Mouse (Mus musculus): ENCODE measurements around the gene Lyrm9.

Lyrm9 gene

DNA sequence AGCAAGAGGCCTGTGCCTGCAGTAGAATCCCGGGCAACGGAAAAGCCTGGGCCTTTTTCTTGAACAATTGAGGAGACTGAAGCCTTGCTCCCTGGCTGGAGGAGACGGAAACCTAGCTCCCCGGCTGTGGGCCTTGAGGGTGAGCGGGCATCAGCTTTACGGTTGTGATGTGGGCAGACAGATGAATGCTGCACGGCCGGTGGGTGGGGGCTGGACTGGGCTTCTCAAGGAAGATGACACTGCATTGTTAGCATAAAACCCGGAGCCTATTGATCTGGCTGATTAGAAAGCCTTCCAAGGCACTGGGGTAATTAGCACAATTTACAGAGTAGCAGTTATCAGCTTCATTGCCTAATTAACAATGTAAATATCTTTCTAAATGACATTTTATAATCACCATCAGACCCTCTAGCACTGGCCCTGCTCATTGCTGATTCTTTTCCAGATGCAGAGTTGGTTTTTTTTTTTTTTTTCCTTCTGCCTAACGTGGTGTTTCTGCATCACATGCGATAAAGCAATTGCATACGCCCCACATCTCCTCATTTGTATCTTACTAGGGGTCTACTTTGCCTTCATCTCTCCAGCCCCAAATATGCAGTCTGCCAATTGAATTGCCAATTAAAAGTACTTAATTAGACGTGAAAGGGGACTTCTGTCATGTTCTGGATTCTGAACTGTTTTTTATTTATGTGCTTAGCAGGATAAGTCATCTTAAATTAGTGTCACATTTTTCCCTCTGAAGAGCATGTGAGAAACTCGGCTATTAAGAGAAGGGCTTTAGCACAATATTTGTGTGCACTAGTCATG, 10.2 kb upstream of the Lyrm9 start:
- no peak for DNase-seq

DNA sequence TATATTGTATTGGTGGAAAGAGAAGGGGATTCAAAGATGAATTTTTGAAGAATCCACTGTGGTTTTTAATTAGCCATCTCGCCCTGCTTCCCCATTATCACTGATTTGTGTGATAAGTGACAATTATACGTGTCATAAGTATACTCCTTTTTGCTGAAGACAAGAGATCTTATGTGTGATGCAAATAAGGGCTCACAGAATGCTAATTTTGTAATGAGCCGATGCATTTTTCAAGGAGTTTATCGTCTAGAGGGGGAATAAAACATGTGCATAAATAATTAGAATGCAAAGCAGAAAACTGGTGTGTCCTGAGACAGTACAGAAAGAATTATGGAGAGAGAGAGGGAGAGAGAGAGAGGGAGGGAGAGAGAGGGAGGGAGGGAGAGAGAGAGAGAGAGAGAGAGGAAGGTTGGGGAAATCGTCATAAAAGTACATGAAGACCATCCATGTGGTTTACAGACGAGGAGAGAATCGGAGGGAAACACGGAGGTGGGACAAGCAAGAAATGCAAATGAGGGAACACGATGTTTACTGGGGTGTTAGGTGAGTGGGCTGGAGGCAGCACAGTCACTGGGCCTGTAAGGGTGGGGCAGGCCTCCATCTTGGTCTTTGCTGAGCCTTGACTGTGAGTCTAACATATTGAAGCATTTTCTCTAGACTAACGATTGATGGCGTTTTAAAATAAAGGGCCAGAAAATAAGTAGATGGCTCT, 8.9 kb upstream of the Lyrm9 start:
- no peak for DNase-seq

DNA sequence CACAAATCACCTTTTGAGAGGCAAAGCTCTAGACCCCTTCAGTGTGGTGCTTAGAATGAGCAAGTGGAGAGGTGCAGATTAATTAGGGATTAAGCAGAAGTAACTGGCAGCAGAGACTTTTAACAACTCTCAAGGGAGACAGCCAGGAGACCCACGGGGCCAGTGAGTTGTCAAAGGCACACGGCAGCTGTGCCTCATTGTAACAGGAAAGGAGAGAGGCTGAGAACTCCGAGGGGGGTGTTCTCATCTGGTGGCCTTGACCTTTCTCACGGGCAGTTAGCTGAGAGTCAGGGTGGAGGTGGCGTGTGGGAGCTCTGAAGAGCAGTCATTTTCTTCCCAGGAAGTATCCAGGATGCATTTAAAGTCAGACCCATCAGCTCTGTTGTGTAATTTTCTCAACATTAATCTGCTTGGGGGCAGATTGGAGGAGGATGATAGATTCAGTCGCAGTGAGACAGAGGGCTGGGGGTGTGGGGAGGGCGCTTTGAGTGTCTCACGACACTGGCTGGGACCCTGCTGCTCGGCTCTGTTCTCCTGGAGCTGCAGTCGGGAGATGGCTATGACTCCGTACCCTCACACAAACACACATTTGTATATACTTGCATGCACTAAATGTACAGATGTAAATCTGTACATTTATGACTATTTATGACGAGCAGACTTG, 5.9 kb upstream of the Lyrm9 start:
- DNase-seq, result no peak

DNA sequence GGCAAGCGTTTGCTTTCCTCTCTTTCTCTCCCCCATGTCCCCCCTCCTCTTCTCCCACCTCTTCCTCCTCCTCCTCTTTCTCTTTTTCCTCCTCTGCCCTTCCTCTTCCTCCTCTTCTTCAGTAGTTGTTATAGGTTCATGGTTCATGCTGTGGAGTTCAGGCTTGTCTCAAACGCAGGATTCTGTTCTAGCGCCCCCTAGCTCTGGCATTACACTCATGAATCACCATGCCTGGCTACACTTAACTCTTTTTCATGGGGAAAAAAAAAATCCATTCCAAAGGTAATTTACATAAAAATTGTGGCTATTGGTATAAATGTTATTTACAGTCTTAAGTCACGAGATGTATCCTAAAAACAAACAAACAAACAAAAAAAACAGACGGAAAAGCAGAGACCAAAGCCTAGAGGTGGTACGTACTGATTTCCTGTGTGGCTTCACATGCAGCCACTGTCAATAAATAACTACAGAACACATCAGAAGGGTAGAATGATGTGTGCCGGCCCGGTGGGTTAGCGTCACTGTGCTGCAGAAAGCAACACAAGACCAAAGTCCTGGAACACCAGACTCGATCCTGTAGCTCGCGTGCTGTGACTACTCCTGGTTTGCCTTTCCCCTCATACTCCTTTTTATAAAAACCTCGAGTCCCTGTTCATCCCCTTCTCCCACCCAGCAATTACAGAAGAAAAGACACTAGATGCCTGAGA, 3.4 kb upstream of the Lyrm9 start:
- DNase-seq, result no peak

DNA sequence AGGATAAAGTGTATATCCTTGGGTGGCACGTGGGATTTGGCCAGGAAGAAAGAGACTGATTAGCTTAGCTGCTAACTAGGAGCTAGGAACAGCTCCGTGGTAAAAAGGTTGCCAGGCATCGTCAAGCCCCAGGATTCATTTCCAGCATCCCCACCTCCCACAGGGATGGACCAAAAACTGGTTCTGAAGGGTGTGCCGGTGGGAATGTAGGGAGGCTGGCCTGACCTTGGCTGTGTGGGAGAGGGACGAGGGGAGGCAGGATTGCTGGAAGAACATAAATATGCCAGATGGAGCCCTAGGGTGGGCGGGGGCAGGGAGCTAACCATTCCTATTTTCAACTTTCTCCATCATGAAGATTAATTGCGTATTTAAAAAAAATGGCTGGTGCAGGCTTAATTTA, 1.2 kb downstream of the Lyrm9 start:
- DNase-seq, result no peak

DNA sequence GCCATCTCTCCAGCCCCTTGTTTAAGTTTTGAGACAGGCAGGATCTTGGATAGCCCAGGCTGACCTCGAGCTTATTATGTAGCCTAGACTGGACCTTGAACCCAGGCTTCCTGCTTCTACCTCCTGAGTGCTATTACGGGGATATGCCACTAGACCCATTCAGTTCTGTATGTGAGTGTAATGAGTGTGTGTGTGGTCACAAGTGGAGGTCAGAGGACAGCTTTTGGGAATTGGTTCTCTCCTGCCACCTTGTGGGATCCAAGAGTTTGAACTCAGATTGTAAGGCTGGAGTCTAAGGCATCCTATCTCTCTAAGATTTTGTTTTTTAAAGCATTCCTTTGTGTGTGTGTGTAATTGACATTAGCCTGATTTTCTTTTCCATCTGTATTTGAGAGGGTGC, 2.0 kb downstream of the Lyrm9 start:
- no peak for DNase-seq

DNA sequence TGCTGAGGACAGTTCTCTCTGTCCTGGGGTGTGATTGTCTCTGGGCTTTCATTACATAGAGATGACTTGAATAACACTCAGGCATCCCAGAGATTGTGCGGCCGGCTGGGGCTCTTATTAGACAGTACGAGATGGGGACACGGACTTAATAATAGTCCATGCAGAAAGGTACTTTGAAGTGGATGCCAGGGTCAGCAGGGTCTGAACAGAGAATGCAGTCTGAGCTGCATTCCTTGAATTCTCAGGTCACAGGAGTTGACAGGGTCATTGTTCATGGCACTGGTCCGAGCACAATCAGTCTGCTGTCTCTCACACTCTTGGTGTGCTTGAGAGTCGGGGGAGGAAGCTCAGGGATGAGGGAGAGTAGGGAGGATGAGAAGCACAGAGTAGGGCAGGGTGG, 3.0 kb downstream of the Lyrm9 start:
- DNase-seq, result no peak

DNA sequence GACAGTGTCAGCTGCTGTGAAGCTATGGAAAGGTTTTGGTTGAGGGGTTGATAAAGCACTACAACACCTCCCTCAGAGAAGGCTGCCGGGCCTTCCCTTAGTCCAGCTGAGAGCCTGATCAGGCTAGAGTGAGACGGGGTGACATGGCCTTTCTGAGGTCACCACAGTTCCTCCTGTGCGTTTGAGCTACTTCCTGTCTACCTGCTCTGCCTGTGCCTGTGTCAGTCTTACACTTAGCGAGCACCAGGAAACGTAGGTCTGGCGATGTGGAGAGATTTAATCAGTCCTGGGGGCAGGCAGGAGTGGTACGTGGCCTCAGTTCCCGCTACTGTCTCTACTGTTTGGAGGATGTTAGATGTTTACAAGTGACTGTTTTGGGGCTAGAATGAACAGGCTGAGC, 3.8 kb downstream of the Lyrm9 start:
- no peak for DNase-seq

DNA sequence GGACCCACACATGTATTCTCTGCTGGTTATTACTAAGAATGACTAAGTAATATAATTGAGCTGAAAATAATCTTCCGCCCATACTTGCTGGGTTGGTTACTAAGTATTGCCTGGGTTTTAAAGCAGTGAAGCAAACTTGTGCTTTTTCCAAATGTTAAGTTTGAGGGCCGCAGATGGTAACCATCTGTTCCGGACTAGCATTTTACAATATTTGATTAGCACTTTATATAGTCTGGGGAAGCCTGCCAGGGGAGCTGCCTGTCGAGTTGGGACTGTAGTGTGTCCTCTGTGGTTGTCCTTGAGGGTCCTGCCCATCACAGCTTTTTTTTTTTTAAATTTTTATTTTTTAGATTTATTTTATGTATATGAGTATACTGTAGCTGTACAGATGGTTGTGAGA, 5.3 kb downstream of the Lyrm9 start:
- DNase-seq, result no peak

DNA sequence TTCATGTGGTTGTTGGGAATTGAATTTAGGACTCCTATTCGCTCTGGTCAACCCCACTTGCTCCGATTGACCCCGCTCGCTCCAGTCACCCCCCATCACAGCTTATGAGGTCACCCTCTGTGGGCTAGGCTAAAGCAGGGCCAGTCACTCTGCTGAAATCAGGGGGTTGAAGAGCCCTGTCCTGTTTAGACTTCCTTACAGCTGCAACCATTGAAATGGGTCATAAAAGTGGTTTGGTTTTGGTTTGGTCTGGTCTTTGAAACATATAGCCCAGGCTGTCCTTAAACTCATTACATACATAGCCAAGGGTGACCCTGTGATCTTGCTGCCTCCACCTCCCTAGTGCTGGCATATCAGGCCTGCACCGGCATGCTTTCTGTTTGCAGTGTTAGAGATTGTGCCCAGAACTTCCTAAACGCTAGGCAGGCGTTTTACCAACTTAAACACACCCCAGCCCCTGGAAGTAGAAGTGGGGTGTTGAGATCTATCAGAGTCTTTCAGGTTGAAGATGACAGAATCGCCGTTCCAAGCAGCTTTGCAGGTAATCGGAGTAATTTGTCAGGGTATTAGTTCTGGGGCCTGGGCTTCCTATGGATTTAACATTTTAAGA, 5.8 kb downstream of the Lyrm9 start:
- DNase-seq, result no peak

DNA sequence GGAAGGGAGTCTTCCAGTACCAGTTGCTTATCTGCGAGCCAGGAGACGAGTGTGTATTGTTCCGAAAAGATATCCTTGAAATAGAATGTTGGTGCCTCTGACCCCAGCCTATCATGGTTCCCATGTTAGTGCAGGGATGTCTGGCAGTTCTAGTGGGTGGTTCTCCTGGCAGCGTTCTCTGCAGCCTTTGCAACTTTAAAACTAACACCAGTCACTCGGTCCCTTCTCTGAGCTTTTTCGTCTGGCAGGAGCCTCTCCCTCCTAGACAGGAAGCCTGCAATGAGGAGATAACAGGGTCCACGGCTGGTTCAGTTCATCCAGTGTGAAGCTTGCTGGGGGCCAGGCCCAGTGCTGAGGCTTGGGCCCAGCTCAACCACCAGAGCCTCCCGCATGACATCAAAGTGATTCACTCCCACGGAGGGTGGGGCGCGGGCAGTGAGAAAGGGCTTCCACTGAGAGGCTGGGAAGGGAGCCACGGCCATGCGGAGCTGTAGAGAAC, 6.5 kb downstream of the Lyrm9 start:
- DNase-seq, result no peak

DNA sequence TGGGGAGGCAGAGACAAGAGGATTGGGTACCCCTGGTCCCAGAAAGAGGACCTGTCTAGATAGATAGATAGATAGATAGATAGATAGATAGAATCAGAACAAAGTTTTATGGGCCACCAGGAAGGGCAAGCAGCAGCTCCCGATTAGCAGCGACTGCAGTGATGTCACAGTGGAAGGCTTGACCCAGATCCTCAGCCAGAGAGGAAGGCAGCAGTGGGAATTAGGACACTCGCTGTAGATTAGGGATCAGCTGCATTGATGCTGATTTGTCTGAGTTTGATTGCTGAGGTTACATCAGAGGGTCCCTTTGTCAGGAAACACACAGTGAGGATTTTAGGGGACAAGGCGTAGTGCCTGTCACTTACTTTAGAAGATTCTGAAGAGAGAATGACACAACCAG, 10.1 kb downstream of the Lyrm9 start:
- no peak for DNase-seq

DNA sequence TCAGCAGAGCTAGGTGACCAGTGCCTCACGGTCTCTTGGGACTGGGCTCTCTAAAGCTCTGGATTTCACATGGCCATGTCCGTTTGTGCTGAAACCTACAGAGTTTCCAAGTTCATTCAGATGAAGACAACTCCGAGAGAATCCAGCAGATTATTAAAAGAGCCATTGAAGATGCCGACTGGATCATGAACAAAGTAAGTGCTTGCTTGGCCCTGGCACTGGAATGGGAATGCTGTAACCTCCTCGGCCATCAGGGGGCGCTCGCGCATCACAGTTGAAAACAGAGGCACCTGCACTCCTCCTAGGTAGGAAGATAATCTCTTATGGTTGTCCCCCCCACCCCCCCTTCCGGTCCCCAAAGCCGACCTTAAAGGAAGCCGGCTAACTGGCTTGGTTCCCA, 11.6 kb downstream of the Lyrm9 start:
- DNase-seq, result peak; percentile 64

DNA sequence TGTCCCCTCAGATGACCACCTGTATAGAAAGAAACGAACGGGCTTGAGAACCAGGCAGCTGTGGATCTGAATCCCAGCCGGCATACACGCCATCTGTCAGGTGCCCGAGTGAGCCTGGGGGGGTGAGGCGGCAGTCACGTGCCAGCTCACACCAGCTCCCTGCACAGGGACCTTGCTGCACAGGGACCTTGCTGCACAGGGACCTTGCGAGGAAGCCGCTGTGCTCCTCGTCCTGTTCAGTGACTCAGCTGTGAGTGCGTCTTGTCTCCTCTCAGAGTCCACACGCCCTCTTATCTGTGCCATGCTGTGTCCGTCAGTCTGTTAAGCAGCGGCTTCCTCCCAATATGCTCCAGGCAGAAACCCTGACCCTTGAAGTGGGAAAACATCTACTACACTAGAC, 13.1 kb downstream of the Lyrm9 start:
- DNase-seq, result no peak

DNA sequence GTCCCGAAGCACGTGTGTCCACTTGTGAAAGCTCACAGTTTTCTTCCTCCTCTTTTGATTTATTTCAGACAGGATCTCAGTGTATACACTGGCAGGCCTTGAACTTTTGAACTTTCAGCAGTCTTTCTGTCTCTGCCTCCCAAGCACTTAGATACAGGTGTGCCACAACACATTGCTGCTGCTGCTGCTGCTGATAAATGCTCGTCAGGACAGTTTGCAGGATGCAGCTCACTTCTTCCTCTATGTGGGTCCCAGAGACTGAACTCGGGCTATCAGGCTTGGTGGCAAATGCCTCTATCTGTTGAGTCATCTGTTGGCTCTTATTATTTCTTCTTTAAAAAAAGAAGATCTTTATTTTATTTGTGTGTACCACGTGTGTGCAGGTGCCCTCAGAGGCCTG, 13.8 kb downstream of the Lyrm9 start:
- no peak for DNase-seq

DNA sequence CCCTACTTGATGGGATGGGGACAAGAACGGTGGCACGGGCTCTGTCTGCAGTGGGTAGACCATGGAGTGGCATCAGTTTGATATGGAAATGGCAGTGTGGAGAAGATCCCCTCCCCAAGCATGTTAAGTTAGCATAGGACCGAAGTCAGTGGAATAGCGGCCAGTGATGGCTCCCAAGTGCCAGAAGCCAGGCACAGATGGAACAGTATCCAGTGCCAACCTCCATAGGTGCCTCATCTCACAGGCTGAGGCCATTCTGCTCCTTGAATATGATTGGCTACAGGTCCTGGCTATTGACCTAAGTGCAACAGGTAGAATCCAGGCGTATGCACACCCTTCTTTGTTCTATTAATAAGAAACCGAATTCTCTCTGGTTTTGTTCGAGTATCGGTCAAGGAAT, 15.6 kb downstream of the Lyrm9 start:
- no peak for DNase-seq

DNA sequence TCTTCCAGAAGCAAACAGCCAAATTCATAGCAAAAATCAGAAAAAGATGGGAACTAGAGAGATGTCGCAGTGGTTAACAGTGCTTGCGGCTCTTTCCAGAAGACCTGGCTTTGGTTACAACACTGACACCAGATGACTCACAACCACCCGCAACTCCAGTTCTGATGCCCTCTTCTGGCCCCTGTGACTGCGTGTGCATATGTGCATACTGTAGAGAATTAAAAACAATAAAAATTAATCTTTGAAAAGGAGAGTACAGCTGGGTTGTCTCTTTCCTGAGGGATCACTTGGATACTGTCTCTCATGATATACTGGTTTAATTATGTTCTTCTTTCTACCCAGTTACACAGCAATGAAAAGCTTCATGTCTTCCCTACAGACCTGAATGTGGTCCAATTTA, 20.2 kb downstream of the Lyrm9 start:
- DNase-seq, result no peak

DNA sequence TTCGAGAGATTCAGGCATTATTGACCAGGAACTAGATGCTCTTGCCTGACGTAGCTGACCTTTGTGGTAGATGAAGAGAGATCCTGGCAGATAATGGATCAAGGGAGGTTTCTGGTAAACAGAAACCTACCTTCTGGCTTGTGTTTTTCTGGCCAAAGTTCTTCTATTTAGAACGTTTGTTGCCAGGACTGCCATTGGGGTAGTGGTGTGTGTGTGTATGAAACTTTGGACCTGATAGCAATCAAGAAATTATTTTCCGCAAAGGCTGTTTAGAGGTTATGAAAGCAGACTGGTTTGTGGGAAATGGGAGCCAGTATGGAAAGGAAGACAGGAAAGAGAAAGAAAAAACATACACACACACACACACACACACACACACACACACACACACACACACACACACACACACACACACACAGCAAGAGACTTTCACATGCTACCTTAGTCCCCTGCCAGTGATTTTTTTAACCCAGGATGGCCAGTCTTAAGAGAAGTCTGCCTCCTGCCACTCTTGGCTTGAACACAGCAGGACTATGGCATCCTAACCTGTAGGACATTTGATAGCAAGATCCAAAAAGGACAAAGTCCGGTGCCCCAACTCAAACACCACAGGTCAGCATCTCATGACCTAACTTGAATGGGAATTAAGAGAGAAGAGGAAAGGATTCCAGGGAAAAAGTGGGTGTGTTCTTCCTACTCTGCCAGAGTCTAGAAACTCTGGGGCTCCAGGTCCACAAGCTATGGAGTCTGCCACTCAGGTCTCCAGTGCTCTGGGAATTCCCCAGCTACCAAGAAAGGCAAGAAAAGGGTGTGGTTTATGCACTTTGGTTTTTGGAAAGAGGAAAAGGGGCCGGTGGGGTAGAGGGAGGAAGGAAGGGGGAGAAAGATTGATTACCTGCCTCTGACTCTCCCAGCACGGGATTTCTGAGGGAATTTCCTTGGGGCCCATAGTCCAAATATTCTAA, 21.8 kb downstream of the Lyrm9 start:
- no peak for DNase-seq

DNA sequence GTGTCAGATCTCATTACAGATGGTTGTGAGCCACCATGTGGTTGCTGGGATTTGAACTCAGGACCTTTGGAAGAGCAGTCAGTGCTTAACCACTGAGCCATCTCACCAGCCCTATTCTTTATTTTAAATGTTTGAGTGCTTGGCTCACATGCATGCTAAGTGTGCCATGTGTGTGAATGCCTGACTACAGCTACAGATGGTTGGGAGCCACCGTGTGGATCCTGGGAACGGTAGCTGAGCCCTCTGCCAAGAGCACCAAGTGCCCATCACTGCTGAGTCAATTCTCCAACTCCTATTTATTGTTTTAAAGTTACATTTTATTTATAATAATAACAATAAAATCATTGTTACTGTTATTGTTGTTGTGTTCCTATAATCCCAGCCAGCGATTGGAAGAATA, 23.5 kb downstream of the Lyrm9 start:
- no peak for DNase-seq

DNA sequence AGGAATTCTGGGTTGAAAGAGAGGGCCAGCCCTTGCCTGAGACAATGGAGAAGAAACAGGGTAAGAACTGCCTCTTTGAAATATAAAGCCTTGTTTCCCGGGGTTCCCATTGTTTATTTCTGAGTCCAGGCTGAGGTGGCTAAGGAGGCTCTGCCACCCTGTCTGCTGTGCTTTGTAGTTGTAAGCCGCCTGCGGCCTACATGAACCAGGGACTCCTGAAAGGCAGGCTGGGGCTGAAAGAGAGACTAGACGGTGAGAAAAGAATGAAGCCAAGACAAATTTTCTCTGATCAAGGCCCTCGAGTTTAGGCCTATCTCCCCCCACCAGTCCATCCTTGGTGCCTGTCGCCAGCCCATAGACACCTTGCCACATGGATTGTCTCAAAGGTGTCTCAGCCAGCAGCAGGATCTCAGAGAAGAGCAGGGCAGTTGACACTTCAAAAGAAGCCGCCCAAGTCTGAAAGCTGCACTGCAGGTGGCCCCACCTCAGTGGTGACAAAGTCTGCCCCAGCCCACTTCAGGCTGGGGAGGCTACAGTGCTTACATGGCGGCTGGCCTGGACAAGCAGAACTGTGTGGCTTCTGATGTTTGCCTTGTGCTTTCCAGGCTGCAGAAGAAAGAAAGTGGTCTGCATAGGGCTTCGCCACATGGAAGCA, 25.0 kb downstream of the Lyrm9 start:
- no peak for DNase-seq

DNA sequence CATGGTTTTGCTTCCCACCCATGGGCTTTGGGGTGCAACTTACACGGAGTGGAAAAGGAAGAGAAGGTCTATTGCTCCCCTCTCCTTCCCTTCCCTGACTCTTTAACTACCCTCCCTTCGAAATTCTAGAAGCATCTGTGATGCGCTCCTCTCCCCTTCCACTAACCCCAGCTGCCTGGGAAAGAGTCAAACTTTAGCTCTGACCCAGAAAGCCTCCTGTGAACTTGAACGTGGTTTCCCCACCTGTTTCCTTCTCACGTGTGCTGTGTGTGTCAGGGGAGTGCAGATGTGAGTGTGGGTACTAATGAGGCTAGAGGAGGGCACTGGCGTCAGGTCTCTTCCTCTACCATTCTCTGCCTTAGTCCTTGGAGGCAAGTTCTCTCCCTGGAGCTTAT, 25.5 kb downstream of the Lyrm9 start:
- no peak for DNase-seq
